Mouse (Mus musculus) MEL (cell line): ENCODE results near the gene Prkag1. TPM values are rescaled to one million over a fixed set of nuclear protein-coding genes. Genes with fewer than 3 reads are reported as not detected.

Source experiments
- DNase-seq: peaks from one replicate; pipeline ENCODE4 v3.0.0; 2011; ENCODE audit warnings: low read depth, low spot score
- H3K27ac ChIP-seq: 2 replicates; pipeline ENCODE4 v1.5.1; 2012; ENCODE audit warnings: low read depth, mild to moderate bottlenecking, control low read depth, low read length, moderate library complexity; ENCODE audit not compliant: control insufficient read depth
- H3K27me3 ChIP-seq, 2 experiments: fragments of 150-350 bp in 1 of 2; sonication (generic) in 1 of 2; 2 replicates each; pipeline ENCODE4 v1.6.1; 2012; ENCODE audit warnings: low read length in 2 of 2, mild to moderate bottlenecking in 2 of 2, improper control_type of control experiment in 1 of 2, moderate library complexity in 1 of 2; ENCODE audit not compliant: insufficient read depth in 2 of 2, control insufficient read depth in 1 of 2
- H3K36me3 ChIP-seq, 2 experiments: 2 replicates each; pipeline ENCODE4 v1.6.1; 2012 to 2014; ENCODE audit warnings: low read length in 2 of 2, improper control_type of control experiment in 1 of 2, inconsistent platforms in 1 of 2, mild to moderate bottlenecking in 1 of 2; ENCODE audit not compliant: insufficient read depth in 2 of 2, control insufficient read depth in 1 of 2
- H3K4me1 ChIP-seq, 2 experiments: fragments of 150-350 bp in 1 of 2; sonication (generic) in 1 of 2; 2 replicates each; pipeline ENCODE4 v1.6.1; 2012; ENCODE audit warnings: low read length in 2 of 2, improper control_type of control experiment in 1 of 2, mild to moderate bottlenecking in 1 of 2; ENCODE audit not compliant: insufficient read depth in 2 of 2, control insufficient read depth in 1 of 2
- H3K4me3 ChIP-seq, 2 experiments: fragments of 150-350 bp in 1 of 2; sonication (generic) in 1 of 2; 2 replicates each; pipeline ENCODE4 v1.5.1; 2012; ENCODE audit warnings: low read depth in 2 of 2, low read length in 2 of 2, mild to moderate bottlenecking in 2 of 2, moderate library complexity in 2 of 2, control low read depth in 1 of 2, improper control_type of control experiment in 1 of 2; ENCODE audit not compliant: control insufficient read depth in 1 of 2, insufficient read depth in 1 of 2
- H3K79me2 ChIP-seq: 2 replicates; pipeline ENCODE4 v1.6.1; 2012; ENCODE audit warnings: mild to moderate bottlenecking, low read length, moderate library complexity; ENCODE audit not compliant: control insufficient read depth, poor library complexity, insufficient read depth
- H3K9ac ChIP-seq: 2 replicates; pipeline ENCODE4 v1.6.1; 2012; ENCODE audit warnings: low read depth, mild to moderate bottlenecking, control low read depth, low read length, moderate library complexity; ENCODE audit not compliant: control insufficient read depth, poor library complexity, severe bottlenecking
- H3K9me3 ChIP-seq: fragments of 150-350 bp; sonication (generic); replicated peaks from 2 replicates; pipeline ENCODE4 v1.6.1; 2012; ENCODE audit warnings: mild to moderate bottlenecking, low read length, improper control_type of control experiment, moderate library complexity; ENCODE audit not compliant: insufficient read depth
- BHLHE40 ChIP-seq: IDR thresholded peaks from 2 replicates; pipeline ENCODE4 v1.6.1; 2012; ENCODE audit warnings: low read depth, mild to moderate bottlenecking, inconsistent platforms, low read length, improper control_type of control experiment, borderline replicate concordance
- CHD1 ChIP-seq: IDR thresholded peaks from 2 replicates; pipeline ENCODE4 v1.6.1; 2012; ENCODE audit warnings: low read depth, mild to moderate bottlenecking, inconsistent platforms, low read length, improper control_type of control experiment
- CHD2 ChIP-seq: IDR thresholded peaks from 2 replicates; pipeline ENCODE4 v1.6.1; 2011; ENCODE audit warnings: low read length, improper control_type of control experiment
- CTCF ChIP-seq, 3 experiments: IDR thresholded peaks in 2 of 3; conservative IDR thresholded peaks in 1 of 3; 2 replicates each; pipeline ENCODE4 v1.5.1; 2011 to 2012; ENCODE audit warnings: low read length in 3 of 3, low read depth in 2 of 3, mild to moderate bottlenecking in 2 of 3, improper control_type of control experiment in 1 of 3, inconsistent platforms in 1 of 3, mixed read lengths in 1 of 3, moderate library complexity in 1 of 3; ENCODE audit not compliant: control insufficient read depth in 1 of 3, insufficient read depth in 1 of 3, poor library complexity in 1 of 3, severe bottlenecking in 1 of 3
- ELF1 ChIP-seq: IDR thresholded peaks from 2 replicates; pipeline ENCODE4 v1.6.1; 2014; ENCODE audit warnings: low read depth, mild to moderate bottlenecking, inconsistent platforms, low read length, improper control_type of control experiment, moderate library complexity
- EP300 ChIP-seq, 2 experiments: IDR thresholded peaks; 2 replicates each; pipeline ENCODE4 v1.6.1; 2011; ENCODE audit warnings: improper control_type of control experiment in 2 of 2, low read length in 2 of 2, low read depth in 1 of 2, mild to moderate bottlenecking in 1 of 2
- GABPA ChIP-seq: IDR thresholded peaks from 2 replicates; pipeline ENCODE4 v1.6.1; 2012; ENCODE audit warnings: low read depth, mild to moderate bottlenecking, inconsistent platforms, low read length, improper control_type of control experiment, moderate library complexity
- JUND ChIP-seq: IDR thresholded peaks from 2 replicates; pipeline ENCODE4 v1.6.1; 2011; ENCODE audit warnings: low read depth, mild to moderate bottlenecking, improper control_type of control experiment, low read length
- MAFK ChIP-seq: IDR thresholded peaks from 2 replicates; pipeline ENCODE4 v1.6.1; 2011; ENCODE audit warnings: low read depth, mild to moderate bottlenecking, low read length, improper control_type of control experiment, borderline replicate concordance
- MAZ ChIP-seq: IDR thresholded peaks from 2 replicates; pipeline ENCODE4 v1.6.1; 2012; ENCODE audit warnings: low read depth, mild to moderate bottlenecking, inconsistent platforms, low read length, improper control_type of control experiment
- MEF2A ChIP-seq: IDR thresholded peaks from 2 replicates; pipeline ENCODE4 v1.6.1; 2014; ENCODE audit warnings: low read depth, mild to moderate bottlenecking, inconsistent platforms, low read length, improper control_type of control experiment; ENCODE audit not compliant: poor library complexity, insufficient replicate concordance, severe bottlenecking; ENCODE audit errors: extremely low read depth
- NELFE ChIP-seq: IDR thresholded peaks from 2 replicates; pipeline ENCODE4 v1.6.1; 2011; ENCODE audit warnings: low read depth, low read length, improper control_type of control experiment
- NRF1 ChIP-seq: IDR thresholded peaks from 2 replicates; pipeline ENCODE4 v1.6.1; 2014; ENCODE audit warnings: low read depth, mild to moderate bottlenecking, inconsistent platforms, low read length, improper control_type of control experiment, moderate library complexity; ENCODE audit not compliant: poor library complexity, insufficient read depth, severe bottlenecking
- POLR2A ChIP-seq, 2 experiments: IDR thresholded peaks; 2 replicates each; pipeline ENCODE4 v1.6.1; 2011 to 2012; ENCODE audit warnings: low read length in 2 of 2, mild to moderate bottlenecking in 2 of 2, control low read depth in 1 of 2, improper control_type of control experiment in 1 of 2, low read depth in 1 of 2, moderate library complexity in 1 of 2; ENCODE audit not compliant: control insufficient read depth in 1 of 2, insufficient read depth in 1 of 2, poor library complexity in 1 of 2
- POLR2AphosphoS5 ChIP-seq: IDR thresholded peaks from 2 replicates; pipeline ENCODE4 v1.6.1; 2012; ENCODE audit warnings: low read depth, borderline replicate concordance, mild to moderate bottlenecking, inconsistent platforms, low read length, moderate library complexity, mixed read lengths
- RAD21 ChIP-seq: IDR thresholded peaks from 2 replicates; pipeline ENCODE4 v1.6.1; 2011; ENCODE audit warnings: mild to moderate bottlenecking, low read depth, low read length, improper control_type of control experiment
- RCOR1 ChIP-seq: IDR thresholded peaks from 2 replicates; pipeline ENCODE4 v1.6.1; 2012; ENCODE audit warnings: low read depth, mild to moderate bottlenecking, inconsistent platforms, low read length, improper control_type of control experiment
- SIN3A ChIP-seq: IDR thresholded peaks from 2 replicates; pipeline ENCODE4 v1.6.1; 2012; ENCODE audit warnings: low read length, improper control_type of control experiment, inconsistent platforms
- SMC3 ChIP-seq: IDR thresholded peaks from 2 replicates; pipeline ENCODE4 v1.6.1; 2011; ENCODE audit warnings: low read depth, low read length, improper control_type of control experiment
- TAL1 ChIP-seq: IDR thresholded peaks from 2 replicates; pipeline ENCODE4 v1.6.1; 2012; ENCODE audit warnings: mild to moderate bottlenecking, inconsistent platforms, low read length, moderate library complexity, mixed read lengths
- USF1 ChIP-seq: IDR thresholded peaks from 2 replicates; pipeline ENCODE4 v1.6.1; 2014; ENCODE audit warnings: low read depth, mild to moderate bottlenecking, inconsistent platforms, low read length, improper control_type of control experiment, moderate library complexity
- ZC3H11A ChIP-seq: IDR thresholded peaks from 2 replicates; pipeline ENCODE4 v1.6.1; 2012; ENCODE audit warnings: low read depth, mild to moderate bottlenecking, inconsistent platforms, low read length, improper control_type of control experiment
- ZKSCAN1 ChIP-seq: IDR thresholded peaks from 2 replicates; pipeline ENCODE4 v1.6.1; 2012; ENCODE audit warnings: low read depth, mild to moderate bottlenecking, inconsistent platforms, low read length, improper control_type of control experiment, moderate library complexity
- polyA plus RNA-seq, 2 experiments: library from polyadenylated mRNA; stranded (reverse) in 1 of 2; unstranded in 1 of 2; fragments of >175 nt in 1 of 2; fragments of >200 nt in 1 of 2; gene quantifications; 2 replicates each; pipeline versions ENCODE4 v1.2.1 to v1.2.4; 2012; ENCODE audit warnings: low replicate concordance in 2 of 2, low read depth in 1 of 2; ENCODE audit not compliant: insufficient read length in 2 of 2, insufficient read depth in 1 of 2, missing spikeins in 1 of 2
- total RNA-seq: library from RNA; depleted of rRNA; stranded (reverse); fragments of 300-350 nt; gene quantifications from 2 replicates; pipeline ENCODE4 v1.2.3, GENCODE M21; 2012

Prkag1 gene
- total and polyA plus RNA-seq, 3 experiments = 122 to 348 (median 141) TPM

DNA sequence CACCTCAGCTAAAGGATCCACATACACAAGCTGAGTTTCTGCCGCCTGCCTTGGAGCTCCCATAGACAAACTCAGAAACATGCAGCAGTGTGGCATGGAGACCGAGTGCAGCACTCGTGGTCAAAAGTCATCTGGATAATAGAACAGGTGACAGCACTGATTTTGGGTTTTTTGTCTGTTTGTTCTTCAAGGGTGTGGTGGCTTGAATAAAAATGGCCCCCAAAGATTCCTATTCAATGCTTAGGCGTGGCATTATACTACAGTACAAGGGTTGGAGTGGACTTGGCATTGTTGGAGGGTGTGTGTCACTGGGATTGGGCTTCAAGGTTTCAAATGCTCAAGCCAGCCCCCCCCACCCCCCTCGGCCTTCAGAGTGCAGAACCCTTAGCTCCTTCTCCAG is 9.2 kb downstream of the Prkag1 start:
- Histone ChIP-seq H3K79me2 (no peaks in the 10 kb centered on the region), H3K36me3 (peaks cover 0 to 2% of the 10 kb centered on the region in 2 experiments; a peak in 1 of 4 replicates), H3K9me3 (no peaks in the 10 kb centered on the region), H3K27ac (no peak overlapping the region), H3K27me3 (no peaks in the 10 kb centered on the region), H3K4me3 (no peak overlapping the region), H3K4me1 (no peaks in the 10 kb centered on the region), H3K9ac (no peak overlapping the region)
- no peak for DNase-seq
- no peak for TF ChIP-seq JUND
- TF ChIP-seq EP300 (IDR thresholded peaks at IDR 0.05; ENCODE audit: low read depth in 1 of 2, low read length in 2 of 2) = no peak
- TF ChIP-seq ZC3H11A = no peak
- TF ChIP-seq POLR2AphosphoS5 = no peak

DNA sequence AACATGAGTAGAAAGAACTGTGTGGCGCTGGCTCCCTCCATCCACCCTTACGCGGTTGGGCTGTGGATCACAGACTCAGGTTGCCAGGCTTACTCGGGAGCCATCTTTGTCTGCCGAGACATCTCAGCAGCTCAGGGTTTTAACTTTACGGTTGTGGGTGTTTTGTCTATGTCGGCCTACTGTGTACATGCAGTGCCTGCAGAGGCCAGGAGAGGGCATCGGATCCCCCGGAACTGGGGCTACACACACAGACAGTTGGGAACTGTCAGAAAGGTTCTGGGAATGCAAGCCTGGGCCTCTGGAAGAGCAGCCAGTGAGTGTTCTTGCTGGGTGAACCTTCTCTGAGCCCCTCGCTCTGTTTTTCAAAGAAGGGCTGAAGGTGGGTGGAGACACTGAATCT is 9.9 kb downstream of the Prkag1 start:
- TF ChIP-seq TAL1 (no peak), USF1 (no peak), SIN3A (no peak), ZC3H11A (0 out of 2 replicates have a peak, but pooled peaks have one; percentile 5), ZKSCAN1 (peak; percentile 97), RAD21 (peak; percentile 26), CHD2 (no peak), CTCF (IDR thresholded peaks at IDR 0.05 in 2 of 3, conservative IDR thresholded peaks at IDR 0.05 in 1 of 3; ENCODE audit: control insufficient read depth in 1 of 3, insufficient read depth in 1 of 3, low read depth in 2 of 3, low read length in 3 of 3, poor library complexity in 1 of 3, severe bottlenecking in 1 of 3) (peak; percentile 72 to 84 (median 82)), SMC3 (peak; percentile 46; the same call in 1 of the 2 replicates), BHLHE40 (no peak)
- Histone ChIP-seq H3K4me1 (no peaks in the 10 kb centered on the region), H3K9me3 (no peaks in the 10 kb centered on the region), H3K9ac (no peak overlapping the region), H3K27ac (no peak overlapping the region), H3K27me3 (no peaks in the 10 kb centered on the region), H3K79me2 (no peaks in the 10 kb centered on the region), H3K36me3 (peaks cover 0 to 2% of the 10 kb centered on the region in 2 experiments; a peak in 1 of 4 replicates), H3K4me3 (no peak overlapping the region)
- peak; percentile 64 for DNase-seq

DNA sequence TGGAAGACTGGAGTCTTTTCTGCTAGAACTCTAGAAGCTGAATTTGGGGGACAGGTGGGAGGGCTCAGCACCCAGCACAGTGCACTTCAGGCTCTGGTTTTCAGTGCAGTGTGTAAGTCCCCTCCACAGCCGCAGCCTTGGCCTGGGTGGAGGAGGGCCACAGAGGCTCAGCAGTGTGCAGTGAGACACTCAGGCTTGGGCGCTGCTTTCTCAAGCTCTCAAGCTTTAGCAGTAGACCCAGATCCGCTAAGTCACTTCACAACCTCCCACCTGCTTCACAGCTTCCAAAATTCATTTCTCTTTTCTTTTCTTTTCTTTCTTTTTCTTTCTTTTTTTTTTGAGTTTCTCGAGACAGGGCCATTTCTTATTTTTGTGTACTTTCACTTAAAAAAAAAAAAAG is 10.4 kb downstream of the Prkag1 start:
- no peaks in the 10 kb centered on the region for H3K9me3 ChIP-seq
- no peak for TF ChIP-seq MAZ
- no peak for TF ChIP-seq USF1
- no peak for TF ChIP-seq RCOR1
- no peak for TF ChIP-seq CHD1
- no peak for TF ChIP-seq POLR2A (IDR thresholded peaks at IDR 0.05; ENCODE audit: control insufficient read depth in 1 of 2, insufficient read depth in 1 of 2, low read depth in 1 of 2, low read length in 2 of 2, poor library complexity in 1 of 2)
- no peak for TF ChIP-seq EP300 (IDR thresholded peaks at IDR 0.05; ENCODE audit: low read depth in 1 of 2, low read length in 2 of 2)
- no peak for TF ChIP-seq ZC3H11A
- TF ChIP-seq POLR2AphosphoS5 = no peak
- no peak for TF ChIP-seq MEF2A
- TF ChIP-seq MAFK = no peak
- no peak for TF ChIP-seq GABPA
- TF ChIP-seq NELFE = no peak
- no peak for TF ChIP-seq ZKSCAN1
- TF ChIP-seq ELF1 = no peak
- no peak for TF ChIP-seq NRF1
- TF ChIP-seq RAD21 = no peak
- no peak overlapping the region for H3K4me3 ChIP-seq
- no peaks in the 10 kb centered on the region for H3K27me3 ChIP-seq
- no peak overlapping the region for H3K27ac ChIP-seq
- DNase-seq = no peak
- no peaks in the 10 kb centered on the region for H3K79me2 ChIP-seq
- H3K36me3 ChIP-seq = peaks cover 0 to 2% of the 10 kb centered on the region in 2 experiments; a peak in 1 of 4 replicates
- no peaks in the 10 kb centered on the region for H3K4me1 ChIP-seq
- H3K9ac ChIP-seq = no peak overlapping the region
